Mouse (Mus musculus): ENCODE results near the gene Abcc9. TPM values are rescaled to one million over a fixed set of nuclear protein-coding genes. Genes with fewer than 3 reads are reported as not detected.

Abcc9 gene
- total and polyA plus RNA-seq, 3 experiments = 0.27 TPM; not detected in 2

DNA sequence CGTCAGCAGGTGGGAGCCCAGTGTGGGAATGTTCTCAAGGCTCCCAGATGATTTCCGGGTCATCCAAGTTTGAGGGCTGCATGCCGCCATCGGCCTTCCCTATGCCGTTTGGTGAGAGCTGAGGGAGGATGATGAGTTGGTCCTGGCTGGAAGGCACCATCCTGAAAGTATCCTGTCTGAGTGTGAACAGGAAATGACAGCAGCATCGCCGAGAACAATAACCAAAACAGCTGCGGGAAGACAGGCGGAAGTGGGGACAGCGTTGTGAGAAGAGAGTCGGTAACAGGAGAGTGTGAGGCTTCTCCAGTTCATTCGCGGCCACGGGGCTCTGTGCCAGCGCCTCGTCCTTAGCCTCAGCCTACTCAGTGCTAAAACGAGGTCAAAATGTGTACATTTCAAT, 163.6 kb downstream of the Abcc9 start:
- ATAC-seq (ENCODE audit: extremely low read depth, insufficient number of reproducible peaks, low FRiP score, poor library complexity, severe bottlenecking) (no peak), DNase-seq (ENCODE audit: low spot score) (no peak)
- Histone ChIP-seq H3K4me1 (ENCODE audit: insufficient read depth, low read depth, low read length) (no peaks in the 10 kb centered on the region), H3K36me3 (replicated peaks) (no peaks in the 10 kb centered on the region), H3K27me3 (ENCODE audit: insufficient read depth, low read length) (no peaks in the 10 kb centered on the region), H3K4me3 (ENCODE audit: low read depth, low read length) (no peak overlapping the region), H3K9me3 (replicated peaks) (no peaks in the 10 kb centered on the region)
- TF ChIP-seq POLR2AphosphoS5 (IDR thresholded peaks at IDR 0.05; ENCODE audit: insufficient replicate concordance, low read depth, low read length) (no peak), TAL1 (conservative IDR thresholded peaks at IDR 0.05; ENCODE audit: low read depth, low read length) (no peak)

Other genes starting within 250 kb of the Abcc9 start
- gene Gys2, start 229.2 kb downstream of the Abcc9 start, total RNA-seq (2014; fragmentation: Nextera tagmentation) = not detected in 2 replicates
- gene Gys2, start 229.2 kb downstream of the Abcc9 start, total RNA-seq (2017) = not detected in 2 replicates
- not detected in 2 replicates for gene Gys2, start 229.2 kb downstream of the Abcc9 start, polyA plus RNA-seq (2012)
- gene Ldhb, start 194.4 kb downstream of the Abcc9 start, total RNA-seq (2014; fragmentation: Nextera tagmentation) = not detected in 2 replicates
- gene Ldhb, start 194.4 kb downstream of the Abcc9 start, total RNA-seq (2017) = not detected in 2 replicates
- 0.09 TPM in 1 of 2 replicates, not detected in the other for gene Ldhb, start 194.4 kb downstream of the Abcc9 start, polyA plus RNA-seq (2012)
- gene Kcnj8, start 130.7 kb downstream of the Abcc9 start, total RNA-seq (2014; fragmentation: Nextera tagmentation) = not detected in 2 replicates
- 0.16 TPM in 1 of 2 replicates, not detected in the other for gene Kcnj8, start 130.7 kb downstream of the Abcc9 start, total RNA-seq (2017)
- gene Kcnj8, start 130.7 kb downstream of the Abcc9 start, polyA plus RNA-seq (2012) = not detected in 2 replicates
- 55.3 and 76.0 TPM in 2 replicates for gene Cmas, start 54.4 kb upstream of the Abcc9 start, total RNA-seq (2014; fragmentation: Nextera tagmentation)
- gene Cmas, start 54.4 kb upstream of the Abcc9 start, total RNA-seq (2017) = 79.6 and 80.6 TPM in 2 replicates
- gene Cmas, start 54.4 kb upstream of the Abcc9 start, polyA plus RNA-seq (2012) = 53.2 and 79.0 TPM in 2 replicates
- gene Sult6b2, start 102.2 kb upstream of the Abcc9 start, total RNA-seq (2014; fragmentation: Nextera tagmentation) = not detected in 2 replicates
- 0.16 TPM in 1 of 2 replicates, not detected in the other for gene Sult6b2, start 102.2 kb upstream of the Abcc9 start, total RNA-seq (2017)
- gene Sult6b2, start 102.2 kb upstream of the Abcc9 start, polyA plus RNA-seq (2012) = not detected in 2 replicates

Data from G1E (cell line).